Mouse (Mus musculus) testis, adult 2 months (tissue): ENCODE data around the gene Slc22a1.

ENCODE experiments used
- CTCF ChIP-seq: fragments of 200-500 bp; IDR thresholded peaks from 2 replicates; pipeline ENCODE4 v1.5.1; 2012; ENCODE audit warnings: low read depth, mild to moderate bottlenecking, inconsistent platforms, low read length, moderate library complexity; ENCODE audit not compliant: control insufficient read depth, insufficient read depth, insufficient replicate concordance
- POLR2A ChIP-seq: fragments of 200-500 bp; IDR thresholded peaks from 2 replicates; pipeline ENCODE4 v1.6.1; 2012; ENCODE audit warnings: low read depth, mild to moderate bottlenecking, inconsistent platforms, low read length, moderate library complexity; ENCODE audit not compliant: control insufficient read depth

- TF ChIP-seq POLR2A (no peak), CTCF (no peak)
Observed at GRCm38 (mm10) chr17:12631771-12632600, 43.6 kb downstream of the Slc22a1 start.
